Mouse (Mus musculus): ENCODE measurements around the gene Pspn. TPM values are rescaled to one million over a fixed set of nuclear protein-coding genes. Genes with fewer than 3 reads are reported as not detected.

The Pspn gene
- polyA plus RNA-seq, 1 experiment from 2014 or later, result not detected

DNA sequence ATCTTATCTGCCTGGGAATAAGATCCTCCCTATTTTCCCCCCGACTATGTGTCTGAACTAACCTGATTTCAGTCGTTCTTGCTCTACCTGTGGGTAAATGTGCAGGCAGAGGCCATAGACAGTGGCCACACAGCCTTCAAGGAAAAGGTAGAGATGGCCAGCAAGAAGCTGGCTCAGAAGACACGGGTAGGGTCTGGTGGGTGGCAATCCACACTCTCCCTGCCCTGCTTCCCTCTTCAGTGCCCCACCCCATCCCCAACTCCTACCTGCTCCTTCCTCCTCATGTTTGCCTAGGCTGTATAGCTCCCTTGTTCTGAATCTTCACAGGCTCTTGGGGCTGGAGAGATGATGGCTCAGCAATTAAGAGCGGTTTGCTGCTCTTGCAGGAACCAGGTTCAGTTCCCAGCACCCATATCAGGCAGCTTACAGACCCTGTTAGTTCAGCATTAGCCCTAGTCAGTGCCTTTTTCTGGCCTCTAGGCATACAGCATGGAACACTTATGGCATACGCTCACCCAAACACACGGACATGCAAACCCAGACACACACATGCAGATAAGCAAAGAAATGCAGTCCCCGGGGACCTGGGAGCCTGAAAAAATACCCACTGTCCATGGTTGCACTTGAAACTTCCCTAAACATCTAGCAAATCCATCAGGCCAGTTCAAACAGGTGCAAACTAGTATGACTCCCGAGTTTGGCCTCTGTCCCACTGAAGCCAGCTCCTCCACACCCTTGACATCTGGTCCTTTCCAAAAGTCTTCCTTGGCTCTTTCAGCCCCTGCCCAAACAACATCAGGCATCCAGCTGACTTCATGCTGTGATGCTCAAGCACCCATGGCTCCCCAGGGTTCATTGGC lies 23.1 kb downstream of the Pspn start:
- H3K9ac ChIP-seq (replicated peaks; ENCODE audit: low read depth, low read length), result no peak overlapping the region
- no peak for ATAC-seq (ENCODE audit: low read depth)
- 85% methylated on average over 8 of the region's 8 CpGs for WGBS

DNA sequence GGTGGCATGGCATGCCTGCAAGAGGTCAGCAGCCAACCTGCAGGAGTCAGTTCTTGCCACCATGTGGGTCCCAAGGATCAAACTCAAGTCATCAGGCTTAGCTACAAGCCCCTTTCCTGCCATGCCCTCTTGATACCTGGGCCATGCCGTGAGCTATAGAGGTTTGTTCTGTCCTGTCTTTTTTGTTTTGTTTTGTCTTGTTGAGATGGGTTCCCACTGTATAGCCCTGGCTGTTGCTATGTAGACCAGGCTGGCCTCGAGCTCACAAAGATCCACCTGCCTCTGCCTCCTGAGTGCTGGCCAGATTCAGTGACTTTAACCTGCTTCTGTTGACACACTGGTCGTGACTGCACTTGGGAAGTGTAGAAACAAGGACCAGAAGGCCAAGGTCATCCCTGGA lies 24.4 kb downstream of the Pspn start:
- no peaks in the 10 kb centered on the region for H3K36me3 ChIP-seq (ENCODE audit: control insufficient read depth, insufficient read depth, low read length)
- no peak overlapping the region for H3K27ac ChIP-seq (ENCODE audit: low read depth, low read length)
- no peak overlapping the region for H3K4me2 ChIP-seq (ENCODE audit: low read depth, low read length)
- H3K4me1 ChIP-seq (ENCODE audit: control insufficient read depth, insufficient read depth, low read length), result no peaks in the 10 kb centered on the region
- H3K9me3 ChIP-seq (ENCODE audit: control insufficient read depth, low read length), result no peaks in the 10 kb centered on the region
- H3K9ac ChIP-seq (replicated peaks; ENCODE audit: low read depth, low read length), result no peak overlapping the region
- ATAC-seq (ENCODE audit: low read depth), result no peak
- WGBS, result 85% methylated on average over 3 of the region's 3 CpGs
- no peak overlapping the region for H3K4me3 ChIP-seq (ENCODE audit: low read depth, low read length)
- no peaks in the 10 kb centered on the region for H3K27me3 ChIP-seq (ENCODE audit: control insufficient read depth, insufficient read depth, low read length)

More for the DNA sequence above, 23.1 kb downstream of the Pspn start:
- no peaks in the 10 kb centered on the region for H3K36me3 ChIP-seq (ENCODE audit: control insufficient read depth, insufficient read depth, low read length)
- H3K27me3 ChIP-seq (ENCODE audit: control insufficient read depth, insufficient read depth, low read length), result no peaks in the 10 kb centered on the region
- H3K4me1 ChIP-seq (ENCODE audit: control insufficient read depth, insufficient read depth, low read length), result no peaks in the 10 kb centered on the region
- no peak overlapping the region for H3K4me3 ChIP-seq (ENCODE audit: low read depth, low read length)
- H3K4me2 ChIP-seq (ENCODE audit: low read depth, low read length), result no peak overlapping the region
- H3K9me3 ChIP-seq (ENCODE audit: control insufficient read depth, low read length), result no peaks in the 10 kb centered on the region
- H3K27ac ChIP-seq (ENCODE audit: low read depth, low read length), result no peak overlapping the region

DNA sequence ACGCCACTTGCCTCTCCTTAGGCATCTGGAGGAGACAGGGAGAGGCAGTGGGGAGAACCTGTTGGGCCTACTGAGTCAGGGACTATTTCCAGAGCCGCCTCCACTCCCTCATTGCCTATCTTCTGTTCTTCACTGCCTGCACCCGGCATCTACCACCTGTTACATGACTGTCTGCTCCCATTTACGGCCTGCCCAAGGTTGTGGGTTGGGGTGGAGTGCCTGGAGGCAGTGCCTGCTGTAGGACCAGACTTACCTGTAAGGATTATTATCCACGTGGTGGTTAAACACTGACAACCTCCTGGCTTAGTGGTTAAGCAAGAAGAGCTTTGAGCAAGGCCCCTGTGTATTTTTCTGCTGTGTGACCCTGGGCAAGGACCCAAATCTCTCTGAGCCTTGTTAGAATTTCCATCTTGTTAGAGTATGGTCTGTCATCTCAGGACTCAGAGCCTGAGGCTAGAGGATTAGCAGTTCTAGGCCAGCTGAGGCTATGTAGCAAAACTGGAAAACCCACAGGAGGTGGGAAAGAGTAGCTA lies 25.0 kb downstream of the Pspn start:
- H3K27me3 ChIP-seq (ENCODE audit: control insufficient read depth, insufficient read depth, low read length), result no peaks in the 10 kb centered on the region
- H3K9me3 ChIP-seq (ENCODE audit: control insufficient read depth, low read length), result no peaks in the 10 kb centered on the region
- no peak for ATAC-seq (ENCODE audit: low read depth)
- H3K36me3 ChIP-seq (ENCODE audit: control insufficient read depth, insufficient read depth, low read length), result no peaks in the 10 kb centered on the region
- no peaks in the 10 kb centered on the region for H3K4me1 ChIP-seq (ENCODE audit: control insufficient read depth, insufficient read depth, low read length)
- H3K9ac ChIP-seq (replicated peaks; ENCODE audit: low read depth, low read length), result no peak overlapping the region
- H3K4me3 ChIP-seq (ENCODE audit: low read depth, low read length), result no peak overlapping the region
- H3K27ac ChIP-seq (ENCODE audit: low read depth, low read length), result no peak overlapping the region
- WGBS, result 79% methylated on average over 5 of the region's 5 CpGs
- no peak overlapping the region for H3K4me2 ChIP-seq (ENCODE audit: low read depth, low read length)

DNA sequence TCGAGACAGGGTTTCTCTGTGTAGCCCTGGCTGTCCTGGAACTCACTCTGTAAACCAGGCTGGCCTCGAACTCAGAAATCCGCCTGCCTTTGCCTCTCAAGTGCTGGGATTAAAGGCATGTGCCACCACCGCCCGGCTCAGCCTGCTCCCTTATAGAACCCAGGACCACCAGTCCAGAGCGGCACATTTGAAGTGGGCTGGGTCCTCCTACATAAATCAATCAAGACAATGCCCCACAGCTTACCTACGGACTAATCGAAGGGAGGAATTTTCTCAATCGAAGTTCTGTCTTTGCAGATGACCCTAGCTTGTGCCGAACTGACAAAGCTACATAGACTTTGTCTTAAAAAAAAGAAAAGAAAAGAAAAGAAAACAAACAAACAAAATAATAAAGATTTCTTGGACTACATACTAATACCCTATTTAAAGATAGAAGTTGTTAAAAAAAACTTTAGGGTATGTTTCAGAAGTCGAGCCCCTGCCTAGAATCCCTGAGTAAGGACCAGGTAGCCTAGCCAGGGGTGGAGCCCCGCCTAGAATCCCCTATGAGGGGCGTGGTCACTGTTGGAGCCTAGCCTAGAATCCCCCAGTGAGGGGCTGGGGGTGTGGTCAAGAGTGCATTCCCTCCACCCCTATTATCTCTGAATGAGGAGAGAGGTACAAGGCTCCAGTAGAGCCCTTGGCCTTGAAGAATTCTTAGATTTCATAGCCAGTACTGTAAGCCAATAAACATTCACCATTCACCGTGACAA lies 25.7 kb downstream of the Pspn start:
- WGBS, result 64% methylated on average over 13 of the region's 14 CpGs
- H3K27ac ChIP-seq (ENCODE audit: low read depth, low read length), result no peak overlapping the region
- ATAC-seq (ENCODE audit: low read depth), result no peak
- H3K27me3 ChIP-seq (ENCODE audit: control insufficient read depth, insufficient read depth, low read length), result no peaks in the 10 kb centered on the region
- no peak overlapping the region for H3K4me2 ChIP-seq (ENCODE audit: low read depth, low read length)
- H3K9ac ChIP-seq (replicated peaks; ENCODE audit: low read depth, low read length), result no peak overlapping the region
- H3K36me3 ChIP-seq (ENCODE audit: control insufficient read depth, insufficient read depth, low read length), result no peaks in the 10 kb centered on the region
- no peak overlapping the region for H3K4me3 ChIP-seq (ENCODE audit: low read depth, low read length)
- no peaks in the 10 kb centered on the region for H3K9me3 ChIP-seq (ENCODE audit: control insufficient read depth, low read length)
- no peaks in the 10 kb centered on the region for H3K4me1 ChIP-seq (ENCODE audit: control insufficient read depth, insufficient read depth, low read length)

DNA sequence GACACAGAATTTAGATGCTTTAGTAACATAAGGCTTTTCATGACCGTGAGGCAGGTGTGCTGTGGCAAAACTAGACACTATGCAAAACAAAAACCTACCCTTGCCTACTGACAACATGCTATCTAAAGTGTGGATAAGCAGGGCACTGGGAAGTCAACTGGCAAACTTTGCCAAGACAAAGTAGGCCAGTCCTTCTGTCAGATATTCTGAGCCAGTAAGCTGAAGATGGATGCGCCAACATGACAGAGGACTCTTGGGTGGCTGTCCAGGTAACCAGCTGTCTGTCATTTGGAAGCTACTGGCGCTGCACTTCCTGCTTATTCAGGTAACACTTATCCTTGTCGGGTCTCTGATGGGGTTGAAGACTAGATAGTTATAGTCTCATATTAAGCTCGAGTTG lies 29.7 kb downstream of the Pspn start:
- ATAC-seq (ENCODE audit: low read depth), result no peak
- no peaks in the 10 kb centered on the region for H3K27me3 ChIP-seq (ENCODE audit: control insufficient read depth, insufficient read depth, low read length)
- no peaks in the 10 kb centered on the region for H3K36me3 ChIP-seq (ENCODE audit: control insufficient read depth, insufficient read depth, low read length)
- H3K4me2 ChIP-seq (ENCODE audit: low read depth, low read length), result no peak overlapping the region
- H3K9me3 ChIP-seq (ENCODE audit: control insufficient read depth, low read length), result no peaks in the 10 kb centered on the region
- H3K4me1 ChIP-seq (ENCODE audit: control insufficient read depth, insufficient read depth, low read length), result no peaks in the 10 kb centered on the region
- no peak overlapping the region for H3K27ac ChIP-seq (ENCODE audit: low read depth, low read length)
- no peak overlapping the region for H3K4me3 ChIP-seq (ENCODE audit: low read depth, low read length)
- WGBS, result 67% methylated on average over 5 of the region's 5 CpGs
- H3K9ac ChIP-seq (replicated peaks; ENCODE audit: low read depth, low read length), result no peak overlapping the region

DNA sequence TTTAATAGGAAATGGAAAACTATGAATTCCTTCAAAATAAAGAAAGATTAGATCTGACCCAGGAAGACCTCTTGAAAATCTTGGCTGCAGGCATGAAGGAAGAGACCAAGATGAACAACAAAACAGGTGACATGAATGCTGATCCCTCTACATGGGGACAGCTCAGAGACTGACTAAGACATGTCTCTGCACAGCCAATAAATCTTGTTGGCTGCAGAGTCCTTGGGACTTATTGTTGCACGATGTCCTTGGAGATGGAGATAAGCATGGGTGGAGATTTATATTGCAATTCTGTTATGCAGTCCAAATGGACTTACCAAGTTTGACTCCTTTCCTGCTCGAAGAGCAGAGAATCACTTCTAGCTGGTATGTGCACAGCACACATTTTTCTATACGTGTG lies 30.5 kb downstream of the Pspn start:
- 76% methylated on average over 3 of the region's 3 CpGs for WGBS
- Histone ChIP-seq H3K4me2 (ENCODE audit: low read depth, low read length) (no peak overlapping the region), H3K9me3 (ENCODE audit: control insufficient read depth, low read length) (no peaks in the 10 kb centered on the region), H3K9ac (replicated peaks; ENCODE audit: low read depth, low read length) (no peak overlapping the region), H3K36me3 (ENCODE audit: control insufficient read depth, insufficient read depth, low read length) (no peaks in the 10 kb centered on the region), H3K4me1 (ENCODE audit: control insufficient read depth, insufficient read depth, low read length) (no peaks in the 10 kb centered on the region), H3K27me3 (ENCODE audit: control insufficient read depth, insufficient read depth, low read length) (no peaks in the 10 kb centered on the region), H3K4me3 (ENCODE audit: low read depth, low read length) (no peak overlapping the region), H3K27ac (ENCODE audit: low read depth, low read length) (no peak overlapping the region)
- ATAC-seq (ENCODE audit: low read depth), result no peak

DNA sequence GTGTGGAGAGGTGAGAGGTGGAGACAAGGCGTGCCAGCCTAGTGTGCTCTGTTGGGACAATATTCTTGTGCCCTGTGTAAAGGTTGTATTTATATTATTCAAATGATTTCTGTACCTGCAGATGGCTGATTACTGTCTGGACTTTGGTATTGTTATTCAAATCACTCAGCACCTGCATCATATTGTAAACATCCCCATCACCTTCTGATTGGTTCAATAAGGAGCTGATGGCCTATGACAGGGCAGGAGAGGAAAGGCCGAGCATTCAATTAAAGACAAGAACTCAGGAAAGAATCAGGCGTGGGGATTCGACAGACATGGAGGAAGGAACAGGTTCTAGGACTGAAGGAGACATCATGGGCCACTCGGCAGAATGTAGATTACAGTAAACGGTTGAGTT lies 36.2 kb downstream of the Pspn start:
- Histone ChIP-seq H3K4me2 (ENCODE audit: low read depth, low read length) (no peak overlapping the region), H3K4me1 (ENCODE audit: control insufficient read depth, insufficient read depth, low read length) (no peaks in the 10 kb centered on the region), H3K27me3 (ENCODE audit: control insufficient read depth, insufficient read depth, low read length) (no peaks in the 10 kb centered on the region), H3K9ac (replicated peaks; ENCODE audit: low read depth, low read length) (no peak overlapping the region), H3K9me3 (ENCODE audit: control insufficient read depth, low read length) (no peaks in the 10 kb centered on the region), H3K36me3 (ENCODE audit: control insufficient read depth, insufficient read depth, low read length) (no peaks in the 10 kb centered on the region), H3K4me3 (ENCODE audit: low read depth, low read length) (no peak overlapping the region), H3K27ac (ENCODE audit: low read depth, low read length) (no peak overlapping the region)
- ATAC-seq (ENCODE audit: low read depth), result no peak
- WGBS, result 85% methylated on average over 6 of the region's 6 CpGs

DNA sequence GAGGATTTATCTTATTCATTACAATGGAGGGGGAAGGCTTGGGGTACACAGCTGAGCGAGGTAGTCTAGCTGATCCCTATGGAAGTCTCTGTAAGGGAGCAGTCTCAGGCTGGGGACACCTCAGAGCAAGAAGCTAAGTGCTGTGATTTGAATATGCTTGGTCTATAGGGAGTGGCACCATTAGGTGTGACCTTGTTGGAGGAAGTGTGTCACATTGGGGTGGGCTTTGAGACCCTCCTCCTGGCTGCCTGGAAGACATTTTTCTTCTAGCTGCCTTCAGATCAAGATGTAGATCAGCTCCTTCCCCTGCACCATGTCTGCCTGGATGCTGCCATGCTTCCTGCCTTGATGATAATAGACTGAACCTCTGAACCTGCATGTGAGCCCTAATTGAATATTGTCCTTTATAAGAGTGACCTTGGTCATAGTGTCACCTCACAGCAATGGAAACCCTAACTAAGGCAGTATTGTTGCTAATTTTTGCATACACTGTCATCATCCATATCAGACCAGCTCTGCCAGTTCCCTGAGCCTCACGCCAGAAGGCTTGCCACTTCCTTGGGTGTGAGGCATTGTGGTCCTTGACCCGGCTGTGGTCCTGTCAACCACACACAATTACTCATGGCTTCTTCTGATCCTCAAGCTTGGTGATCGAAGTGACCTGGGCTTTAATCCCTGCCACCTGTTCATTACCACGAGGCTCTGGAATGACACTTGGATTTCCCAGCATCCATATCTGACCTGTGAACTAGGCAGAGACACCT lies 37.0 kb downstream of the Pspn start:
- 85% methylated on average over 5 of the region's 5 CpGs for WGBS
- Histone ChIP-seq H3K36me3 (ENCODE audit: control insufficient read depth, insufficient read depth, low read length) (no peaks in the 10 kb centered on the region), H3K9ac (replicated peaks; ENCODE audit: low read depth, low read length) (no peak overlapping the region), H3K4me3 (ENCODE audit: low read depth, low read length) (no peak overlapping the region), H3K9me3 (ENCODE audit: control insufficient read depth, low read length) (no peaks in the 10 kb centered on the region), H3K4me1 (ENCODE audit: control insufficient read depth, insufficient read depth, low read length) (no peaks in the 10 kb centered on the region), H3K27ac (ENCODE audit: low read depth, low read length) (no peak overlapping the region), H3K27me3 (ENCODE audit: control insufficient read depth, insufficient read depth, low read length) (no peaks in the 10 kb centered on the region), H3K4me2 (ENCODE audit: low read depth, low read length) (no peak overlapping the region)
- no peak for ATAC-seq (ENCODE audit: low read depth)

Measured in neural tube, embryonic 14.5 days (tissue).